Mouse (Mus musculus): ENCODE results near the gene Etfrf1. TPM values are rescaled to one million over a fixed set of nuclear protein-coding genes. Genes with fewer than 3 reads are reported as not detected.
A peak's percentile ranks its signal among the peaks of the same experiment; 100 is the strongest.

Gene Etfrf1
- polyA plus RNA-seq (2021) = 71.3 TPM

GRCm38 (mm10) chr6:145210816-145211338, at the start of gene Etfrf1, which contains the start of gene Casc1:
Gene Etfrf1, plus strand, starts transcription at chr6:145211134.
Gene Casc1, minus strand, starts transcription at chr6:145211005.
- ChIA-PET CTCF (interaction anchor here (1.3 to 2.5 kb wide), 4 partner anchors 11 to 130 kb away, joined by 3 to 15 read pairs (median 5); no protein-coding TSS in a partner anchor), POLR2A (interaction anchor here (1.0 to 1.7 kb wide), 4 partner anchors 12 to 136 kb away, joined by 3 to 4 read pairs (median 3); partner anchors contain the start of gene Bcat1)
- TF ChIP-seq CTCF (IDR thresholded peaks at IDR 0.05) = no peak
- DNase-seq (ENCODE audit: low read depth, low spot score) = peak; percentile 98
- H3K27me3 ChIP-seq = no peaks in the 10 kb centered on the region
- in situ Hi-C loops (cut with MboI; ENCODE audit: low pct_unique_long_range_greater_than_20kb) = no loop called here
- peak; percentile 99 for ATAC-seq

DNA sequence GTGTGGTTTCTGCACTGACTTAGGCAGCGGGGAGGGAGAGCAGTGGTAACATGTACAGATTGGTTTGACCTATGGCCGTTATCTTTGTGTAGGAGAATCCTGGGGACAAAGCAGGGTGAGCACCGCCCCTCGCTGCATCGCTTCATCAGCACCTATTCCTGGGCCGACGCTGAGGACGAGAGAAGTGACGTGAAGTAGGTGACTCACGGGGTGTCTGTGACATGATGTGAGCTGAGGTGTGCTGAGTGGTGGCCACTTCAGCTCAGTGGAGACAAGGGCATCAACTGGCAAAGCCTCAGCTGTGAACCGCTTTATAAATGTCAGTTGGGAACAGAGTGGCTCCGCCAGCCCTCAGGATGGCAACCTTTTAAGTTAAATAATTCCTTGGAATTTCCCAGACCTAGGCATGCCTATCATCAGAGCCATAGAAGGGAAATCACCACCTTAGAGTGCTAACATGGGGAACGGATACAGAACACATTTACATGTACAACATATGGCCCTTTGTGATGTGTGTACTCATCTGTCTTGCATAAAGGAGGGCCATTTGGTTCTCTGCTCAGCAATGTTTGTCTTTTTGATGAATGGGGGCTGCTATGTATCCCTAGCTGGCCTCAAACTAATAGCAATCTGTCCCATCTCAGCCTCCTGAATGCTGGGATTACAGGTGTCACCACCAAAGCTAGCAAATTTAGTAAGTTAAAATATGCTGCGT, 38.9 kb upstream of the Etfrf1 start:
- in situ Hi-C loops (cut with MboI; ENCODE audit: low pct_unique_long_range_greater_than_20kb) = no loop called here
- no peak for DNase-seq (ENCODE audit: low read depth, low spot score)
- no peak for ATAC-seq
- TF ChIP-seq CTCF (IDR thresholded peaks at IDR 0.05) = no peak
- no peaks in the 10 kb centered on the region for H3K27me3 ChIP-seq
- POLR2A ChIA-PET = no interaction called here
- CTCF ChIA-PET = no interaction called here

GRCm38 (mm10) chr6:145173781-145174191, 37.1 kb upstream of the Etfrf1 start:
- ChIA-PET CTCF (interaction anchor here (1.2 kb wide), 2 partner anchors 11 to 35 kb away, joined by 4 to 5 read pairs; no protein-coding TSS in a partner anchor), POLR2A (no interaction called here)
- no peak for TF ChIP-seq CTCF (IDR thresholded peaks at IDR 0.05)
- H3K27me3 ChIP-seq = no peaks in the 10 kb centered on the region
- no peak for ATAC-seq
- DNase-seq (ENCODE audit: low read depth, low spot score) = no peak
- in situ Hi-C loops (cut with MboI; ENCODE audit: low pct_unique_long_range_greater_than_20kb) = no loop called here

DNA sequence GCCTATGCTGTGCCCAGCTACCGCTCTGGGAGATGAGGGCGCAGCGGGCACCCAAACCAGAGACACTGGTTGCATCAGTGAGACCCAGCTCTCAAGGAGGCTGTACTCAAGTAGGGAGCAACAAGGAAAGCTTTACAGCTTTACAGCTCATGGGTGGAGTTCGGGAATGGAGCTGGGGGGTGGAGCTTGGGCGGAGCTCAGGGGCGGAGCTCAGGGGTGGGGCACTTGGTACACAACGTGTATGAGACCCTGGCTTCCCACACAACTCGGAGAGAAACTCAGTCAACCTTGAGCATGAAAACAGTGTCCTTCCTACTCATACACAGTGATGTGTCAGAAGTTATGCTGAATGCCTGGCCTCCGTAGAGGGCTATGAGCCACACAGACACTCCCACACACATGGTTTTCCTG, 35.4 kb upstream of the Etfrf1 start:
- in situ Hi-C loops (cut with MboI; ENCODE audit: low pct_unique_long_range_greater_than_20kb) = no loop called here
- no peak for TF ChIP-seq CTCF (IDR thresholded peaks at IDR 0.05)
- DNase-seq (ENCODE audit: low read depth, low spot score) = no peak
- ATAC-seq = no peak
- ChIA-PET CTCF (interaction anchor here (1.3 to 1.8 kb wide), 2 partner anchors 12 to 88 kb away, joined by 3 to 6 read pairs; no protein-coding TSS in a partner anchor), POLR2A (no interaction called here)
- H3K27me3 ChIP-seq = no peaks in the 10 kb centered on the region

DNA sequence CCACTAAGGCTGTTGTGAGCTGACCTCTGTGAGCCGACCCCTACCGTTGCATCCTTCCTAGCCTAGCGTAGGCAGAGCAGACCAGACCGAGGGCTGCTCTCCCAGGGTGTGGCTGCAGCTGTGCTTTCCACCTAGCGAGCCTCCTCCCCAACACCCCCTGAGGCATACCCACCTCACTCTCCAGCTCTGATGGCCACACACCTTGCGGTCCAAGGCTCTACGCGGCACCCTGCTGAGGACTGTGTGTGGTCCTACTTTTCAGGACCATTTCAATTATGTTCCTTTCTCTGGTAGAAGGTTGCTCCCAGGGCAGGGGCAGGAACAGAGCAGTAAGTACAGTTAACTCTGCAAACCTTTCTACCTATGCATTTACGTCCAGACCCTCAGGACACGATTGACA, 34.5 kb upstream of the Etfrf1 start:
- in situ Hi-C loops (cut with MboI; ENCODE audit: low pct_unique_long_range_greater_than_20kb) = no loop called here
- H3K27me3 ChIP-seq = no peaks in the 10 kb centered on the region
- ChIA-PET POLR2A (no interaction called here), CTCF (interaction anchor here (1.8 kb wide), 1 partner anchor 11 kb away, joined by 6 read pairs; no protein-coding TSS in a partner anchor)
- no peak for TF ChIP-seq CTCF (IDR thresholded peaks at IDR 0.05)
- ATAC-seq (no peak), DNase-seq (ENCODE audit: low read depth, low spot score) (no peak)

GRCm38 (mm10) chr6:145179665-145180064, 31.3 kb upstream of the Etfrf1 start:
- ChIA-PET POLR2A (no interaction called here), CTCF (no interaction called here)
- ATAC-seq = peak; percentile 65
- in situ Hi-C loops (cut with MboI; ENCODE audit: low pct_unique_long_range_greater_than_20kb) = loop anchor here (5.0 kb wide), 1 partner anchor 102 kb away; the partner anchor contains the start of gene Bcat1
- no peak for TF ChIP-seq CTCF (IDR thresholded peaks at IDR 0.05)
- no peaks in the 10 kb centered on the region for H3K27me3 ChIP-seq
- DNase-seq (ENCODE audit: low read depth, low spot score) = no peak

DNA sequence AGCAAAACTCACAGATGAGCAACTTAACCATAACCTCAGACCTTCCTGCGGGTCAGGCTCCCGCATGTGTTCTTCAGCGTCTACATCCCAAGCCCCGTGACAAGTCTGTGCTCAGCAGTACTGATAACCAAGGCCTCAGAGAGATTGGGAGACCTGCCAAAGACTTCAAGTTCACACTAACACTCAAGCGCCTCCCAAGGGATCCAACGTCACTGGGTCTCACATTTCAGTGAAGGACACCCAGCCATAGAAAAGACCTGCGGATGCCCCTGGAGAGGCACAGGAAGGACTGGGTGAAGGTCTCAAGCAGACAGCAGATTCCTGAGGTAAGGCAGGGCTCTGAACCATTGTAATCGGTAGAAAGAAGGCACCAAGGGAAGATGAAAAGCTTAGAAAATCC, 28.9 kb upstream of the Etfrf1 start:
- TF ChIP-seq CTCF (IDR thresholded peaks at IDR 0.05) = no peak
- CTCF ChIA-PET = interaction anchor here (1.5 kb wide), 1 partner anchor 159 kb away, joined by 4 read pairs; no protein-coding TSS in a partner anchor
- POLR2A ChIA-PET = interaction anchor here (0.6 kb wide), 1 partner anchor 19 kb away, joined by 5 read pairs; no protein-coding TSS in a partner anchor
- DNase-seq (ENCODE audit: low read depth, low spot score) = no peak
- no peaks in the 10 kb centered on the region for H3K27me3 ChIP-seq
- in situ Hi-C loops (cut with MboI; ENCODE audit: low pct_unique_long_range_greater_than_20kb) = loop anchor here (5.0 kb wide), 1 partner anchor 105 kb away; the partner anchor contains the start of gene Bcat1
- no peak for ATAC-seq

DNA sequence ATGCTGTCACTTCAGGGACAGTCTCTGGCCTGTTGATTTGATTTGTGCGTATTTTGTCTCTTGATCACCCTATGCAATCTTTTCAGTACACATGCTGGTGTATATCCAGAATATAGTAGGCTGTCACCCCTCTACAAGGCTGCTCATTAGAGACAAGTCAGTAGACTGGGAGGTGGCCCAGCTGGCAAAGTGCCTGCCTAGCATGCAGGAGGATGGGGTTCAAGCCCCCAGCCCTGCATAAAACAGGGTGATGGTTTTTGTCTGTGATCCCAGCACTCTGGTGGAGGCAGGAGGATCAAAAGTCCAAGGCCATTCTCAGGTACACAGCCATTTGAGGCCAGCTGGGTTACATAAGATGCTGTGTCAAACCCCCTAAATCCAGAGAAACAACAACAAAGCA, 24.8 kb upstream of the Etfrf1 start:
- in situ Hi-C loops (cut with MboI; ENCODE audit: low pct_unique_long_range_greater_than_20kb) = loop anchor here (5.0 kb wide), 2 partner anchors 156 to 174 kb away; no protein-coding TSS in a partner anchor
- ATAC-seq = no peak
- POLR2A ChIA-PET = no interaction called here

GRCm38 (mm10) chr6:145187093-145188088, 23.5 kb upstream of the Etfrf1 start:
- ChIA-PET POLR2A (no interaction called here), CTCF (interaction anchor here (0.7 to 1.6 kb wide), 12 partner anchors 11 to 1813 kb away, joined by 3 to 8 read pairs (median 4); partner anchors contain the start of genes Casc1 and Etfrf1)
- TF ChIP-seq CTCF (IDR thresholded peaks at IDR 0.05) = peak; percentile 51
- no peaks in the 10 kb centered on the region for H3K27me3 ChIP-seq
- in situ Hi-C loops (cut with MboI; ENCODE audit: low pct_unique_long_range_greater_than_20kb) = loop anchor here (5.0 kb wide), 2 partner anchors 155 to 175 kb away; no protein-coding TSS in a partner anchor
- ATAC-seq (peak; percentile 25), DNase-seq (ENCODE audit: low read depth, low spot score) (no peak)

More for the DNA sequence above, 24.8 kb upstream of the Etfrf1 start:
- no peaks in the 10 kb centered on the region for H3K27me3 ChIP-seq
- CTCF ChIA-PET = no interaction called here
- TF ChIP-seq CTCF (IDR thresholded peaks at IDR 0.05) = no peak
- DNase-seq (ENCODE audit: low read depth, low spot score) = no peak

DNA sequence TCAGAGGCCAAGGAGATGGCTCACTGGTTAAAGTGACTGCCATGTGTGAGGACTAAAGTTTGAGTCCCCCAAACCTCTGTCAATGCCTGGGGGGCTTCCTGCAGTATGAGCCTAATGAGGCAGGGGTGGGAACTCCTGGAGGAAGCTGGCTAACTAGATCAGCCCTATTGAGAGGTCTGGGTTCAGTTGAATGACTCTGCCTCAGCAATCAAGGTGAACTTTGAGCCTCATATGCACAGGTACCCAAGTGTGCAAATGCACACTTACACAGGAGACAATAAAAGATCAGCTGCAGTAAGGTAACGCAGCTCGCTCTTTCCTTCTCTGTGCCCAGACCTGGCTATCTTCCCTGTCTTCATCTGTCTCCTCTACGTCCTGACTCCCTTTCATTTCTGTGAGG, 17.9 kb upstream of the Etfrf1 start:
- no peak for ATAC-seq
- in situ Hi-C loops (cut with MboI; ENCODE audit: low pct_unique_long_range_greater_than_20kb) = no loop called here

More for the DNA sequence above, 17.9 kb upstream of the Etfrf1 start:
- ChIA-PET POLR2A (interaction anchor here (0.7 to 1.1 kb wide), 2 partner anchors 14 to 149 kb away, joined by 3 to 4 read pairs; no protein-coding TSS in a partner anchor), CTCF (interaction anchor here (1.3 to 1.4 kb wide), 3 partner anchors 14 to 148 kb away, joined by 3 to 6 read pairs (median 4); no protein-coding TSS in a partner anchor)
- no peaks in the 10 kb centered on the region for H3K27me3 ChIP-seq
- no peak for DNase-seq (ENCODE audit: low read depth, low spot score)
- no peak for TF ChIP-seq CTCF (IDR thresholded peaks at IDR 0.05)

All from Patski (cell line).